Mouse (Mus musculus) liver, embryonic 13.5 days (tissue): ENCODE measurements around the gene Lgi1. TPM values are rescaled to one million over a fixed set of nuclear protein-coding genes. Genes with fewer than 3 reads are reported as not detected.

Experiments used
- ATAC-seq: fragments of 200-750 bp; cut with Nextera tagmentation; 2 replicates; pipeline ENCODE4 v1.8.0; 2017; ENCODE audit warnings: low read depth, mild to moderate bottlenecking, moderate number of reproducible peaks, moderate library complexity
- DNase-seq: peaks from one replicate; pipeline ENCODE4 v3.0.0; 2022
- H3K27ac ChIP-seq: fragments of 300-500 bp; sonication (generic); 2 replicates; pipeline ENCODE4 v1.5.1; 2015; ENCODE audit warnings: moderate library complexity, mild to moderate bottlenecking, inconsistent platforms
- H3K27me3 ChIP-seq: fragments of 300-500 bp; sonication (generic); 2 replicates; pipeline ENCODE4 v1.6.1; 2015; ENCODE audit warnings: mild to moderate bottlenecking, inconsistent platforms
- H3K36me3 ChIP-seq: fragments of 300-500 bp; sonication (generic); 2 replicates; pipeline ENCODE4 v1.6.1; 2015; ENCODE audit warnings: mild to moderate bottlenecking, inconsistent platforms
- H3K4me1 ChIP-seq: fragments of 300-500 bp; sonication (generic); replicated peaks from 2 replicates; pipeline ENCODE4 v1.6.1; 2015; ENCODE audit warnings: inconsistent platforms
- H3K4me2 ChIP-seq: fragments of 300-500 bp; sonication (generic); 2 replicates; pipeline ENCODE4 v1.6.1; 2015; ENCODE audit warnings: inconsistent platforms, mild to moderate bottlenecking, moderate library complexity
- H3K4me3 ChIP-seq: fragments of 300-500 bp; sonication (generic); replicated peaks from 2 replicates; pipeline ENCODE4 v1.5.1; 2015; ENCODE audit warnings: mild to moderate bottlenecking, inconsistent platforms
- H3K9ac ChIP-seq: fragments of 300-500 bp; sonication (generic); 2 replicates; pipeline ENCODE4 v1.6.1; 2015; ENCODE audit warnings: mild to moderate bottlenecking, inconsistent platforms
- H3K9me3 ChIP-seq: fragments of 300-500 bp; sonication (generic); replicated peaks from 2 replicates; pipeline ENCODE4 v1.6.1; 2016; ENCODE audit warnings: inconsistent platforms
- WGBS: fragments of 180-500 bp; shearing (Covaris S2); methylation state at CpG from one replicate; pipeline ENCODE4 v1.1.7; 2015; ENCODE audit not compliant: insufficient replicate concordance; 5-methylcytosine and 5-hydroxymethylcytosine counted together
- polyA plus RNA-seq: library from polyadenylated mRNA; unstranded; fragments of >200 nt; fragmentation: Nextera tagmentation; extraction: Ambion mirVana; gene quantifications from 2 replicates; pipeline ENCODE4 v1.2.1, GENCODE M21; 2015

Gene Lgi1
- polyA plus RNA-seq, 1 experiment from 2014 or later, result 0.13 TPM

DNA sequence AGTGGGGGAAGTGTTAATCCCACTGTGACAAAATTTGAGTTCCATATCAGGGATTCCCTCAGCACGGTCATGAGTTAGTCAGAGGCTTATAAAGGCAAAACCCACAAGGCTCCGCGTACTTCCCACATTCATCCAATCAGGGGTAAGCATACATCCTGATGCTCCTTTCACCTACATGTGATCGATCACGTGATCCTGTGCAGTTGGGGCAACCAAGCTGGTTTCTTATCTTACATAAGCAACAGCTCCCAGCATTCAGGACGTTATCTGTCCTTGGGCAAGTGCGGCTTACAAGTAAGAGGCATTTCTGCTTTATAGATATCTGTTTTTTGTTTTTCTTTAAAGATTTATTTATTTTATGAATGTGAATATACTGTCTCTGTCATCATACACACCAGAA is 63.7 kb downstream of the Lgi1 start:
- Histone ChIP-seq H3K9ac (no peak overlapping the region), H3K9me3 (no peaks in the 10 kb centered on the region), H3K4me2 (no peak overlapping the region), H3K27ac (no peak overlapping the region), H3K4me1 (no peaks in the 10 kb centered on the region), H3K36me3 (no peaks in the 10 kb centered on the region), H3K4me3 (no peak overlapping the region), H3K27me3 (no peaks in the 10 kb centered on the region)
- ATAC-seq, result no peak
- DNase-seq, result no peak
- 46% methylated on average over 7 of the region's 7 CpGs for WGBS

DNA sequence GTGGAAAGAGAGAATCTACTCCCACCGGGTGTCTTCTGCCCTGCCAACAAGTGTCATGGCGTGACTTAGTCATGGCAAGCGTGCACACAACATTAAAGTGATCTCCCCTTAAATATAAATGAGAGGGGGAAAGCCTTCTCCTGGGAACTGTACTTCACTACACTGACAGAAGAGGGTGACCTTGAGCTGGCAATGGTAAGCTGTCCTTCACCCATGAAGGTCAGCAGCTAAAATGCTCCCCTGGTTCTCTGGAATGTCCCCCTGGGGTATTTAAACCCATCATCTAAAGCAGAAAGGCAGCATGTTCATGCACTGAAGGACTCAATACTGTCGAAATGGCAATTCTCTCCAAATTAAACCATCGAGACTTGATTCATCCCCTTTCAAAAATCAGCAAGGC is 64.9 kb downstream of the Lgi1 start:
- WGBS, result 63% methylated on average over 5 of the region's 5 CpGs
- ATAC-seq (no peak), DNase-seq (no peak)
- H3K4me2 ChIP-seq, result no peak overlapping the region
- no peaks in the 10 kb centered on the region for H3K4me1 ChIP-seq
- H3K4me3 ChIP-seq, result no peak overlapping the region
- no peak overlapping the region for H3K9ac ChIP-seq
- H3K27ac ChIP-seq, result no peak overlapping the region
- H3K9me3 ChIP-seq, result no peaks in the 10 kb centered on the region
- no peaks in the 10 kb centered on the region for H3K36me3 ChIP-seq
- H3K27me3 ChIP-seq, result no peaks in the 10 kb centered on the region

DNA sequence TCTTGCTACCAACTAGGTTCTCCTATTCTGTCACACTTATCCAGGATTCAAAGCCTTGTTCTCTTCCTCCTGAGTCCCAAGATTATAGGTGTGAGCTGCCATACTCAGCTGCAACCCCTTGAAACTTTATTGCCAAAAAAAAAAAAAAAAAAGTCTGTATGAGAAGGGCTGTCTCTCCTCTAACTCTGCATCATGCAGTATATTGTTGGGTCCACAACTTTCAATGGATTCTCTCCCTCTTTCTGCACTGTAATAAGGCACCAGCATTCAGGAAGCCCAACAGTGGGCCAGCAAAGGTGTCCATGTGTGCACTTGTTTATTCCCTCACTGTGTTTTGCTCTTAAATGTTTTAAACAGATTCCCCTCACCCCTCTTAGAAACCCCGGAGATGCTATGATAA is 66.7 kb downstream of the Lgi1 start:
- no peak for DNase-seq
- no peak overlapping the region for H3K4me2 ChIP-seq
- H3K4me3 ChIP-seq, result no peak overlapping the region
- H3K4me1 ChIP-seq, result no peaks in the 10 kb centered on the region
- no peak overlapping the region for H3K27ac ChIP-seq
- no peaks in the 10 kb centered on the region for H3K27me3 ChIP-seq
- no peak for ATAC-seq
- no peak overlapping the region for H3K9ac ChIP-seq
- 55% methylated on average over 1 of the region's 1 CpGs for WGBS
- no peaks in the 10 kb centered on the region for H3K9me3 ChIP-seq
- H3K36me3 ChIP-seq, result no peaks in the 10 kb centered on the region

GRCm38 (mm10) chr19:38332245-38332644 is 67.9 kb downstream of the Lgi1 start:
- Histone ChIP-seq H3K9ac (no peak overlapping the region), H3K9me3 (no peaks in the 10 kb centered on the region), H3K36me3 (no peaks in the 10 kb centered on the region), H3K4me1 (no peaks in the 10 kb centered on the region), H3K27ac (no peak overlapping the region), H3K27me3 (no peaks in the 10 kb centered on the region), H3K4me2 (no peak overlapping the region), H3K4me3 (no peak overlapping the region)
- WGBS, result 71% methylated on average over 2 of the region's 2 CpGs
- ATAC-seq, result no peak
- DNase-seq, result no peak

DNA sequence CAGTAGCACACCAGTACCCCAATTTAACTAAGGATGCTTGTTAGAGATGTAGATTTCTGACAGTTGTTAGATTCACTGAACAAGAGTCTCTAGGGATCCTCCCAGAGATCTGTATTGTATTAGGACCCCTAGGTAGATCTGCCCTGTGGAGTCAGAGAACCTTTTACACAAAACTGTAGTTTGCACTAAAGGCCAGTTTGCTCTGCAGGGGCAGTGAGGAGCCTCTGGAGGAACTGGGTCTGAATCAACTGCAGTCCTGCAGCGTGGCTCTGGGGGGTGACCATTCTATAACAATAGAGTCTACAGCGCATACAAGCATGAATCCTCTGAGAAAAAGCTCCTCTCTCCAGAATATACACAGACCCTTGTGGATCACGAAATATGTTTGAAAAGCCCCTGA is 68.5 kb downstream of the Lgi1 start:
- H3K9ac ChIP-seq, result no peak overlapping the region
- no peaks in the 10 kb centered on the region for H3K36me3 ChIP-seq
- no peak overlapping the region for H3K4me3 ChIP-seq
- DNase-seq, result no peak
- WGBS, result 56% methylated on average over 3 of the region's 3 CpGs
- H3K4me2 ChIP-seq, result no peak overlapping the region
- no peak for ATAC-seq
- no peaks in the 10 kb centered on the region for H3K27me3 ChIP-seq
- H3K4me1 ChIP-seq, result no peaks in the 10 kb centered on the region
- no peak overlapping the region for H3K27ac ChIP-seq
- H3K9me3 ChIP-seq, result no peaks in the 10 kb centered on the region

GRCm38 (mm10) chr19:38336553-38336952 is 72.2 kb downstream of the Lgi1 start:
- Histone ChIP-seq H3K9ac (no peak overlapping the region), H3K4me3 (no peak overlapping the region), H3K9me3 (no peaks in the 10 kb centered on the region), H3K4me2 (no peak overlapping the region), H3K27me3 (no peaks in the 10 kb centered on the region), H3K27ac (no peak overlapping the region), H3K36me3 (no peaks in the 10 kb centered on the region), H3K4me1 (no peaks in the 10 kb centered on the region)
- ATAC-seq (no peak), DNase-seq (no peak)
- 54% methylated on average over 3 of the region's 3 CpGs for WGBS

GRCm38 (mm10) chr19:38337332-38337731 is 73.0 kb downstream of the Lgi1 start:
- Histone ChIP-seq H3K27ac (no peak overlapping the region), H3K4me2 (no peak overlapping the region), H3K4me3 (no peak overlapping the region), H3K27me3 (no peaks in the 10 kb centered on the region), H3K9me3 (no peaks in the 10 kb centered on the region), H3K36me3 (no peaks in the 10 kb centered on the region), H3K4me1 (no peaks in the 10 kb centered on the region), H3K9ac (no peak overlapping the region)
- 80% methylated on average over 3 of the region's 3 CpGs for WGBS
- DNase-seq (no peak), ATAC-seq (no peak)

DNA sequence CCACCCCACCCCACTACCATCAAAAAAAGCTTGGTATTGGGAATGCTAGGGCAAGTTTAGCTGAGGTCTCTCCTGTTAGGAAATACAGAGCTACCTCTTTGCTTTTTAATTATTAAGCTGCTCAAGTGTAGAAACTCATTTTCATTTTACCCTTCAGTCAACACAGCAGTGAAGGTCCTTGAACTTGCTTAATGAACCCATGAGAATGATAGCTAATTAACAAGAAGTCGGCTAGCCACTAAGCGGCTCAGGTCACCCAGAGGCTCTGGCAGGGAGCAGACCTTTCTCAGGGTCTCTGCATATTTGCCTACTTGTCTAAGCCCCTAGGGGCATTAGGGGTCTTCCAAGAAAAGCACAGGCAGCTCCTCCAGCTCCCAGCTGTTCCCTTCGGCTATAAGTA is 75.4 kb downstream of the Lgi1 start:
- no peak overlapping the region for H3K4me3 ChIP-seq
- no peak overlapping the region for H3K27ac ChIP-seq
- ATAC-seq, result no peak
- no peaks in the 10 kb centered on the region for H3K4me1 ChIP-seq
- no peaks in the 10 kb centered on the region for H3K27me3 ChIP-seq
- no peak overlapping the region for H3K9ac ChIP-seq
- no peak overlapping the region for H3K4me2 ChIP-seq
- no peak for DNase-seq
- WGBS, result 81% methylated on average over 3 of the region's 3 CpGs
- no peaks in the 10 kb centered on the region for H3K9me3 ChIP-seq
- H3K36me3 ChIP-seq, result no peaks in the 10 kb centered on the region

- no peak overlapping the region for H3K4me3 ChIP-seq
- no peaks in the 10 kb centered on the region for H3K9me3 ChIP-seq
- H3K36me3 ChIP-seq, result no peaks in the 10 kb centered on the region
- no peak for ATAC-seq
- WGBS, result 42% methylated on average over 1 of the region's 1 CpGs
- H3K4me1 ChIP-seq, result no peaks in the 10 kb centered on the region
- no peak overlapping the region for H3K4me2 ChIP-seq
- no peak for DNase-seq
- no peaks in the 10 kb centered on the region for H3K27me3 ChIP-seq
- H3K27ac ChIP-seq, result no peak overlapping the region
- H3K9ac ChIP-seq, result no peak overlapping the region
Measured at GRCm38 (mm10) chr19:38343246-38343645, 78.9 kb downstream of the Lgi1 start.

DNA sequence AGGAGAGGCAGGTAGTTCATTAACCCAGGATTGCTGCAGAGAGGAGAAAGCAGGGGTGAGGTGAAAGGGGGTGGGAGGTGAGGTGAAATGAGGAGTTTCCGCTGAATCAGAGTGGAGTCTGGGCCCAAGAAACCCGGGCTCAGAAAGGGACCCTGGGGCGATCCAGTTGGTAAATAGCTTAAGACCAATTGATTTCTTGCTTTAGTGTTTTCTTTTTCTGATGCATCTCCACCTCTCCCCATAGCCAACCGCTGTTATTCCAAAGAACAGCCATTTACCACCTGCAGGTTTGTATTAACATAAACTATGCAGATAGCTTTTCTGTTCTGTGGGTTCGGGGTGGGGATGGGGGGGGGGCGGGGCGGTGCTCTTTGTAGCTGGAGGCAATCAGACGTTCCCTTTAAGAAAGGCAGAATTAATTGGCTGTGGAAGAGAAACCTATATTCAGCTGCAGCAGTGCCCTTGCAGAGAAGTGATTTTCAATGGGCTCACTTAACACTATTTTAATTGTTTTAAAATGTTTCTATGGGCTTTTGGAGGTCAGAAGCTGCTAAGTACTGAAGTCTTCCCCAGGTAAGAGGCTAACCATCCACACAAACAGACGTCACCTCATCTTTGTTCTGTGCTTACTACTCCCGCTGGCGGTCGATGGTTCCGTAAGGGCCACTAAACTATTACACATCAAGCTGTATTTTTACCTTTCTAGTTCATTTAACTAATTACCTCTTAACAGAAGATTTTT is 84.1 kb downstream of the Lgi1 start:
- Histone ChIP-seq H3K9me3 (no peaks in the 10 kb centered on the region), H3K27ac (no peak overlapping the region), H3K4me3 (no peak overlapping the region), H3K4me1 (no peaks in the 10 kb centered on the region), H3K36me3 (no peaks in the 10 kb centered on the region), H3K9ac (no peak overlapping the region), H3K4me2 (no peak overlapping the region), H3K27me3 (no peaks in the 10 kb centered on the region)
- DNase-seq (no peak), ATAC-seq (no peak)
- WGBS, result 39% methylated on average over 13 of the region's 13 CpGs

- Histone ChIP-seq H3K27ac (no peak overlapping the region), H3K9me3 (no peaks in the 10 kb centered on the region), H3K9ac (no peak overlapping the region), H3K4me2 (no peak overlapping the region), H3K4me1 (no peaks in the 10 kb centered on the region), H3K27me3 (no peaks in the 10 kb centered on the region), H3K36me3 (no peaks in the 10 kb centered on the region), H3K4me3 (no peak overlapping the region)
- WGBS, result 57% methylated on average over 5 of the region's 5 CpGs
- DNase-seq (no peak), ATAC-seq (no peak)
Measured at GRCm38 (mm10) chr19:38349013-38349341, 84.6 kb downstream of the Lgi1 start.

GRCm38 (mm10) chr19:38351202-38351601 is 86.9 kb downstream of the Lgi1 start:
- no peak for ATAC-seq
- no peak overlapping the region for H3K9ac ChIP-seq
- H3K9me3 ChIP-seq, result no peaks in the 10 kb centered on the region
- H3K27ac ChIP-seq, result no peak overlapping the region
- no peak overlapping the region for H3K4me2 ChIP-seq
- H3K4me1 ChIP-seq, result no peaks in the 10 kb centered on the region
- no peaks in the 10 kb centered on the region for H3K27me3 ChIP-seq
- H3K4me3 ChIP-seq, result no peak overlapping the region
- 62% methylated on average over 2 of the region's 2 CpGs for WGBS
- no peak for DNase-seq
- no peaks in the 10 kb centered on the region for H3K36me3 ChIP-seq
